Mouse (Mus musculus): ENCODE results near the gene Celf1.
"Not testable (repeated sequence)": the region's sequence is repeated elsewhere in the genome, so short reads cannot be mapped to it uniquely, and the experiment has no call there.

Gene Celf1
- long read RNA-seq, experiment 1, full-length matches to known transcripts, result 7 of 28 reads
- long read RNA-seq, experiment 1, partial matches to known transcripts, result 8 of 28 reads
- long read RNA-seq, experiment 1, other reads (novel, unspliced or antisense), result 13 of 28 reads
- long read RNA-seq, experiment 2, full-length matches to known transcripts, result 9 of 36 reads
- long read RNA-seq, experiment 2, partial matches to known transcripts, result 2 of 36 reads
- long read RNA-seq, experiment 2, other reads (novel, unspliced or antisense), result 25 of 36 reads

DNA sequence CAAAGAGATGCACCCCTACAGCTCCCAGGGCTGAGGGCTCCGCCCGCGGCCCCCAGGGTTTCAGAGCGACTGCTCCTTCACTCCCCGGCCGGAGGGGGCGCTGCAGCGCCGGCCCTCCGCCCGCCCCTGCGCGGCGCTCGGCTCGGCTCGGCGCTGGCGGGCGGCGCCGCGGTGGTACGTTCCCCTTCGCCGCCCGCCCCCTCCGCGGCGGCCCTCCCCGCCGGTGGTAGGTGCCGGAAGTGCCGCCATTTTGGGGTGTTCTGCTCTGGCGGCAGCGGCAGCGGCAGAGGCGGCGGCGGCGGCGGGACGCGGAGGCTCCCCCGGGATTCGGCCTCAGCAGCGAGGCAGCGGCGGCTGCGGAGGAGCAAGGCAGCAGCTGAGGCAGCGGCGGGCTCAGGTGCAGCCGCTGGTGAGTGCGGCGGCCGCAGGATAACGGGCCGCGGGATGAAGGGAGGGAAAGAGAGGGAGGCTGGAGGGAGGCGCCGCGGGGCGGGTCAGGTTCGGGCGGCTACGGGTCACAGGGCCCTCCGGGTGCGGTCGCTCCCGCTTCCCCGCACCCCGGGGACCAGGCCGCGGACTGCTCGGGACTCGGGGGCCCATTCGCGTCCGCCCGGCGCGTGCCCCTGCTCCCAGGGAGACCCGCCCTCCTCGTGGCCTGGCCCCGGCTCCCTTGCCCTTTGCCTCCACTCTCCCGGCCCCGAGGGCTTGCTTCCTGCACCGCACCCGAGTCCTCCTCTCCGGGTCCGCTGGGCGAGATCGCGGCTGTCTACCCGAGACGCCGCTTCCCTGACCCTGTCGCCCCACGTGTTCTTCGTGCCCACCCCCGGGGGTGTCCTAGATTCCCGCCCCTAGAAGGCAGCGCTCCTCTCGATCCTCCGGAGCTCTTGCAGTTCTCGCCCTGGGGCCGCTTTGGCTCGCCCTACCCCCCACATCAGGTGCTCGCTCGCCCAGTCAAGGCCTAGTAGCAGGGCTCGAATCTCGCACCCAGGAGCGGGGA lies at the start of gene Celf1:
Celf1 (plus strand) TSS at position 150 of the 997 bp plus-strand sequence.
- intact Hi-C loops (cut with DNase I), result loop anchor here (10.0 kb wide), 1 partner anchor 124 kb away; no protein-coding TSS in a partner anchor

DNA sequence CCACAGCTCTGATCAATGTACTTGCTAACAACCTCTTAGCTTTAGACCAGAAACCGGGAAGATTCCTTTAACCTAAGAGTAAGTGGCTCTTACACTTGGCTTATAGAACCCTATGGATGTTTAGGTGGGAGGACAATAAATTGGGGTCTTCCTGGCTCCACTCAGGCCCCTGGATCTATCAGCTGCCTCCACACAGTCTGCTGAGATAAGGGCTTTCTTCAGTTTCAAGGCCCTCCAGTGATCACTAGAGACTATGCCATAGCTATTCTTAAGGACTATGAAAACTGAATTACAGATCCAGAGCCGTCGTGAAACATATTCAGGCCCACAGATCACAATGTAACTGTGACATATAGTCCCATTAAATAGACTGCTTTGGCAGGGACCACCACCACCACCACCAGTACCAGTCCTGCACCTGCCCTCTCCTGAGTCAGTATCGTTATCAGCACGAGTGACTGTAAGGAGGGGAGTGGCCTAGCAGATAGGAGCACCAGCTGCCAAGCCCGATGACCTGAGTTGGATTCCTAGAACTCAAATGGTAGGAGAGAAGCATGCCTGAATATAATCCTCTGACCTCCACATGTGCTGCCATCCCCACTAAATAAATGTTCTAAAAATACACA lies 46.4 kb upstream of the Celf1 start:
- intact Hi-C loops (cut with DNase I), result no loop called here

- intact Hi-C loops (cut with DNase I), result not testable (repeated sequence)
These were observed 45.9 kb upstream of the Celf1 start for GRCm38 (mm10) chr2:90894299-90894677.

DNA sequence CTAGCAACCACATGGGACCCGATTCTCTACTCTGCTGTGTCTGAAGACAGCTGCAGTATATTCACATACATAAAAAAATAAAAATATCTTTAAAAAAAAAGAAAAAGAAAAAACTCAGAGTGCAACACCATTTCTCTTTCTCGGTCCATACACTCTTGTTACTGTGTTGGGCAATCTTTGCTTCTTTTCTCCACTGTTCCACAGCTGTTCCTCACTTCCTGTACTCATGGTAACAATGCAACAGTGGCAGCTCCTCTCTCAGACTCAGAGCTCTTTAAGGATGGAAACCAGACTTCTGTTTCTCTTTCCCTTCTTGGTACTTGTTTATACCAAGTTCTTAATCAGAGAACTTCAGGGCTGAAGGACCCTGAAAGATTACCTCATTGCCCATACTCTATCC lies 36.8 kb upstream of the Celf1 start:
- intact Hi-C loops (cut with DNase I), result no loop called here

DNA sequence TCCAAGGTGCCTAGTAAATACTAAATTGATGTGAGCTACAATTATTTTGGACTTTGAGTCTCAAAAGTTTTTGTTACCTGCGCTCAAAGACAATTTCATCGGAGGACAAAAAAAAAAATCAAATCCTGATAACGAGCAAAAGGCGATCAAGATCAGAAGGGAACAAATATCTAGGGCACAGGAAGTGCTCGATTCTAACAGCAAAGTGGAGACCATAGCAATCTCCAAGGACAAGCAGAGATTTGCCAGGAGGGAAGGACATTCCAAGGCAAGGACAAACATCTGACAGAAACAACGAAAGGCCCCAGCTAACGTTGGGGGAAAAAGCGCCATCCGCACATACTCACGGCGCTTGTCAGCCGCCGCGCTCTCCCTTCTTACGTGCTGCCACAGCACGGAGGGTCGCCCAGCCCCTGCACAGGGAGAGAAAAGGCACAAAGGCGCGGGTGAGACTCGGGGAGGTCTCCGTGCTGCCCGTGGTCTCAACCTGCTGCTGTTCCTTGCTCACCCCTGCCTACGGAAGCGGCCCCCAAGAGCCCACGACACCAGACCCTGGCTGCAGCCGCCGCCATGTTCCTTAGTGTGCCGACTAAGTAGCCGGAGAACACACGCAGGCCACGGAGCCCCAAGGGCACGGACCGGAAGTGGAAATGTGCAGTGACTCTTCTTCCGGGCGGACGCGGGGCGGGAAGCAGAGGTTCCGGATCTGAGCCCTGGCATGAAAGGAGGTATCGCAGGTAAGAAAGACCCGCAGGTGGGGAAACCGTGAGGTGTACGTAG lies 35.9 kb upstream of the Celf1 start, which contains the start of the genes Kbtbd4 and Ndufs3:
Kbtbd4 (plus strand) TSS at position 665 of the 780 bp plus-strand sequence.
Ndufs3 (minus strand) TSS at position 752 of the 780 bp plus-strand sequence.
- intact Hi-C loops (cut with DNase I), result no loop called here

- intact Hi-C loops (cut with DNase I), result no loop called here
These were observed 35.3 kb upstream of the Celf1 start for GRCm38 (mm10) chr2:90904856-90905224.

DNA sequence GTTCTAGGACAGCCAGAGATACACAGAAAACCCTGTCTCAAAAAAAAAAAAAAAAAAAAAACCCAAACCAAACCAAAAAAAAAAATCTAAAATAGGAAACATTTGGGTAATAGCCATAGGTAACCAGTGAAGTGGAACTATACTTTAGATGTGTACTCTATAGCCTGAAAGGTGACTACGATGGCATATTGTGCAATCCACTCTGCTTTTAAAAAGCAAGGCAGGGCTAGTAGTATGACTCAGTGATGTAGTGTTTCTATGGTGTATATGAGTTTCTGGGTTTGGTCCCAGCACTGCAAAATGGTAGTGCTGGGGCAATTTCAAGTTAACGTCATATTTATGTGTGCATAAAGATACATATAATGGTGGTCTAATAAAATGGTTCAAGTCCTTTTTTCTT lies 33.5 kb upstream of the Celf1 start:
- intact Hi-C loops (cut with DNase I), result no loop called here

DNA sequence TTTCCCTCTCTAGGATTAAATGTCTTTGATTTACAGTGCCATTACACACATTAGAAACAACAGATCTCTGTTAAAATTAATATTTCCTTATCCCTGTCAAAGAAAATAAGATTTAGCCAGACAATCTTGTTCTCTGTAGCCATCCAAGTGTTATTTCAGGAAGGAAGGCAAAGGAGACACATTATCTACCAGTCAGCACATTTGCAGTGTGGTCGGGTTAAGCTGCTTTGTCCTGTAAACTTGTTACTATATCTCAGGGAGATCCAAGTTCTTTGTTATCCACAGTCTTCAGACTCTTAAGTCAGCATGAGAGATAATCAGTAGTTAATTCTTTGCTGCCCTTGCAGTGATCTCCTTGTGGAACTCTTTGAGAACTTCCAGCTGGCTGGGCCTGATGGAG lies 29.3 kb upstream of the Celf1 start:
- intact Hi-C loops (cut with DNase I), result no loop called here

- intact Hi-C loops (cut with DNase I), result no loop called here
These were observed 28.5 kb upstream of the Celf1 start for GRCm38 (mm10) chr2:90911668-90912067.

GRCm38 (mm10) chr2:90913671-90914070 lies 26.5 kb upstream of the Celf1 start:
- intact Hi-C loops (cut with DNase I), result no loop called here

DNA sequence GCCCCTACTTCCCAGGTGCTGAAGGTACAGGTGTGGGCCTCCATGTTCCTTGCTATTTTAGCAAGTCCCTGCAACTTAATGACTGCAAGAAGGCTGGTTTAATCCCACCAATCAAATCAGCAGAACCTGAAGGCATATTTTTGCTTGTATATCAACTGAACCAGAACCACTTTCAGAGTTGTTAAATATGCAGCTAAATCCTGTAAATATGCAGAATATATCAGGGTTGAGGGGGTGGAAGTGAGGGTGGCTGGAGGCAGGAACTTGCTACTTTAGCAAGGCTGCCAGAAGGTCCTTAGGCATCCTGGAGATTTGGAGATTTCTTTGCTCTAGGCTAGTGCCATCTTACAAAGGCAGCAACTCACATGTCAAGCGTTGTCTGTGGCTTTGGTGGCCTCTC lies 24.7 kb upstream of the Celf1 start:
- intact Hi-C loops (cut with DNase I), result no loop called here

- intact Hi-C loops (cut with DNase I), result no loop called here
These were observed 23.5 kb upstream of the Celf1 start for GRCm38 (mm10) chr2:90916560-90917232.

DNA sequence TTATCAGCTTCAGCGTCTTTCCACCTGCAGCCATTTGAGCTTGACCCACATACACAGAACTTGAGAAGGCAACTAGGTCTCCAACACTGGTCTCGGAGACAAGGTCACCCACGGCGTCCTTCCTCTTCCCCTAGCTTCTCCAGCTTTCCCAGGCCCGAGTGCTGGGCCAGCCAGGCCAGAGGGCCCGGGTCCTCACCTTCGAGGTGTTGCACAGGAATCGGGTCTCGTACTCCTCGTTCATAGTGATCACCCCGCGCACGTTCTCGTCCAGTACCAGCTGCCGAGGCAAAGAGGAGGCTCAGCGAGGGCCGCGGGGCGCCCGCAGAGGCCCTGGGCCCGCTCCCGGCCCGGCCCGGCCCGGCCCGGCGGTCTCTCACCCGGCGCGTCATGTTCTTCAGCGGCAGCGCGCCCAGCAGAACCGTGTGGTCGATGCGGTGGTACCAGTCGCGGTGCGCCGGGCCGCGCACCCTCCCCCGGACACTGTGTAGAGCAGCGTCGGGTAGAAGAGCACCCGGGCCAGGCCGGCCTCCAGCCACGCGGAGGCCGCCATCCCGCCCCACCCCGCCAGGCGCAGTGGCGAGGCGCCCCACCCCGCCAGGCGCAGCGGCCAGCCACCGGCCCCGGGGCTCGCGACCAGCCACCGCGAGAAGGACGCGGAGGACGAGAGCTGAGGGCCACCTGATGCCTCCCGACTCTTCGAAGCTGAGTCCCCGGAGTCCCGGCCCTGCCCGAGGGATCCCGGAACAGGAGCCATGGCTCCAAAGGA lies 22.8 kb upstream of the Celf1 start:
- intact Hi-C loops (cut with DNase I), result no loop called here

- intact Hi-C loops (cut with DNase I), result no loop called here
These were observed 22.0 kb upstream of the Celf1 start for GRCm38 (mm10) chr2:90917999-90918698.

- intact Hi-C loops (cut with DNase I), result no loop called here
These were observed 19.0 kb upstream of the Celf1 start for GRCm38 (mm10) chr2:90921178-90921577.

- intact Hi-C loops (cut with DNase I), result no loop called here
These were observed 17.5 kb upstream of the Celf1 start for GRCm38 (mm10) chr2:90922636-90923035.

DNA sequence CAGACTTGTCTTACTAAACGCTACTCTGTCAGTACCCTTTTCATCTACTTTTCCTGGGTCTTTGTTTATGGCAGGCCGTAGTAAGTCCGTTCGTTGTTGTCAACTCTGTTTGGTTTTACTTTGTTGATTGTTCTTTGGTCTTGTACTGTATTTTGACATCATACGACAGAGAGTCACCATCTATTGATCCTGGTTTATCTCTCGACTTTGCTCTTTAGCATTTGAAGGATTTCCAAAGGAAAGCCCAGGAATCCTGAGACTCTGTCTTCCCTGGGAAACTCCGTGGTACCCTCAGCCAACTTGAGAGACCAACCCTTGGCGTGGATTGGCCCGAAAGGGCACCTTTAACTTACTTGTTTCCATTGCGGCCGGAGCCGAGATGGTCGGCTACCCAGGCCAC lies 11.6 kb upstream of the Celf1 start:
- intact Hi-C loops (cut with DNase I), result no loop called here

GRCm38 (mm10) chr2:90931829-90932228 lies 8.4 kb upstream of the Celf1 start:
- intact Hi-C loops (cut with DNase I), result no loop called here

DNA sequence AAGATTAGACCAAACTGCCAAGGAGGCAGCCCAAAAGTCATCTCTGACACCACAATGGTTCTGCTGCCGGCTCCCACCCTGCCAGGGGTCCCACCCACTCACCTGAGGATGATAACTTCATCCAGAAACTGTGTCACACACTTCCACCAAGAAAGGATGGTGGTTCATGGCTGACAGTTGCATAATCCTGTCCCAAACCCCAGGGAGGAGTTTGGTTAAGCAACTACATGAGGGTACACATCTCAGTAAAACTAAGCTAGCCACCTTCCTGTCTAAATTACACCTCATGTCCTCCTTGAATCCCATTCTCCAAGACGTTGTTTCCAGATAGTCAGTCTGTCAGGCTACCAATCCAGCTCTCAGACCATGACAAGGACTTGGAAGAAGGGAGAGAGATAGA lies 7.9 kb upstream of the Celf1 start:
- intact Hi-C loops (cut with DNase I), result no loop called here

Measured in adrenal gland (tissue).